Mouse (Mus musculus) gastrocnemius, postnatal 14 days (tissue): Measurements from ENCODE around the gene Hoxc6. TPM values are rescaled to one million over a fixed set of nuclear protein-coding genes. Genes with fewer than 3 reads are reported as not detected.
A peak's percentile ranks its signal among the peaks of the same experiment; 100 is the strongest.

Experiments
- DNase-seq: peaks from one replicate; pipeline ENCODE4 v3.0.0; 2021; ENCODE audit warnings: mixed read lengths
- intact Hi-C: fragments of 180-260 bp; cut with DNase I; formaldehyde crosslinking; loops from one replicate; pipeline ENCODE4 v1.15.1; 2025; ENCODE audit warnings: low total_unique reads
- total RNA-seq, 2 experiments: library from RNA; stranded (reverse); gene quantifications; 2 replicates each; pipeline ENCODE4 v1.2.3; 2021

The Hoxc6 gene
- total RNA-seq, 2 experiments from 2014 or later, result 5.2 to 5.9 TPM

- DNase-seq, result no peak
- intact Hi-C loops, result no loop called here
These were observed 13.5 kb upstream of the Hoxc6 start for GRCm38 (mm10) chr15:102984521-102984920.

- no peak for DNase-seq
- intact Hi-C loops, result loop anchor here (5.0 kb wide), 2 partner anchors 137 to 182 kb away; partner anchors contain the start of gene Smug1
These were observed 13.1 kb upstream of the Hoxc6 start for GRCm38 (mm10) chr15:102984925-102985324.

- intact Hi-C loops, result loop anchor here (5.0 kb wide), 2 partner anchors 135 to 180 kb away; partner anchors contain the start of gene Smug1
- peak; percentile 93 for DNase-seq
These were observed 10.8 kb upstream of the Hoxc6 start for GRCm38 (mm10) chr15:102987124-102987833.

- intact Hi-C loops, result loop anchor here (5.0 kb wide), 2 partner anchors 134 to 179 kb away; partner anchors contain the start of gene Smug1
These were observed 10.0 kb upstream of the Hoxc6 start for GRCm38 (mm10) chr15:102988078-102988477.

GRCm38 (mm10) chr15:102990461-102991397 lies 7.3 kb upstream of the Hoxc6 start, which contains the start of gene Hoxc8:
Hoxc8 (plus strand) TSS chr15:102990607.
- intact Hi-C loops, result no loop called here
- no peak for DNase-seq

More at GRCm38 (mm10) chr15:102988078-102988477, 10.0 kb upstream of the Hoxc6 start:
- DNase-seq, result no peak

GRCm38 (mm10) chr15:102991782-102992181 lies 6.3 kb upstream of the Hoxc6 start:
- intact Hi-C loops, result no loop called here
- DNase-seq, result no peak

- no peak for DNase-seq
- intact Hi-C loops, result no loop called here
These were observed 5.9 kb upstream of the Hoxc6 start for GRCm38 (mm10) chr15:102992206-102992605.

- DNase-seq, result no peak
- intact Hi-C loops, result no loop called here
These were observed 5.2 kb upstream of the Hoxc6 start for GRCm38 (mm10) chr15:102992863-102993262.

- no peak for DNase-seq
- intact Hi-C loops, result no loop called here
These were observed 1.5 kb upstream of the Hoxc6 start for GRCm38 (mm10) chr15:102996548-102996947.

- no peak for DNase-seq
- intact Hi-C loops, result no loop called here
These were observed 626 bp upstream of the Hoxc6 start for GRCm38 (mm10) chr15:102997431-102997830.

GRCm38 (mm10) chr15:102998608-102999182 lies 638 bp downstream of the Hoxc6 start:
- intact Hi-C loops, result no loop called here
- DNase-seq, result no peak

- intact Hi-C loops, result no loop called here
- peak; percentile 92 for DNase-seq
These were observed 1.2 kb downstream of the Hoxc6 start for GRCm38 (mm10) chr15:102999183-102999831.

- intact Hi-C loops, result no loop called here
- peak; percentile 50 for DNase-seq
These were observed 1.9 kb downstream of the Hoxc6 start for GRCm38 (mm10) chr15:102999955-103000354.

GRCm38 (mm10) chr15:103000501-103000901 lies 2.4 kb downstream of the Hoxc6 start:
- intact Hi-C loops, result no loop called here
- DNase-seq, result no peak

GRCm38 (mm10) chr15:103001370-103001769 lies 3.3 kb downstream of the Hoxc6 start:
- DNase-seq, result no peak
- intact Hi-C loops, result no loop called here

- peak; percentile 54 for DNase-seq
- intact Hi-C loops, result no loop called here
These were observed 4.1 kb downstream of the Hoxc6 start for GRCm38 (mm10) chr15:103002156-103002555.

- no peak for DNase-seq
- intact Hi-C loops, result no loop called here
These were observed 4.9 kb downstream of the Hoxc6 start for GRCm38 (mm10) chr15:103002821-103003448.

GRCm38 (mm10) chr15:103005308-103005707 lies 7.3 kb downstream of the Hoxc6 start:
- intact Hi-C loops, result no loop called here
- peak; percentile 66 for DNase-seq

- intact Hi-C loops, result no loop called here
- DNase-seq, result no peak
These were observed 7.7 kb downstream of the Hoxc6 start for GRCm38 (mm10) chr15:103005797-103006196.
